Mouse (Mus musculus) stomach, postnatal 0 days (tissue): ENCODE measurements around the gene Ubxn1.

Experiments
- CTCF ChIP-seq: IDR thresholded peaks from 2 replicates; pipeline ENCODE4 v1.5.1; 2016; ENCODE audit warnings: antibody characterized with exemption, low read depth, mild to moderate bottlenecking, moderate library complexity
- EP300 ChIP-seq: optimal IDR thresholded peaks from 2 replicates; pipeline ENCODE3; 2016; ENCODE audit warnings: antibody characterized with exemption

DNA sequence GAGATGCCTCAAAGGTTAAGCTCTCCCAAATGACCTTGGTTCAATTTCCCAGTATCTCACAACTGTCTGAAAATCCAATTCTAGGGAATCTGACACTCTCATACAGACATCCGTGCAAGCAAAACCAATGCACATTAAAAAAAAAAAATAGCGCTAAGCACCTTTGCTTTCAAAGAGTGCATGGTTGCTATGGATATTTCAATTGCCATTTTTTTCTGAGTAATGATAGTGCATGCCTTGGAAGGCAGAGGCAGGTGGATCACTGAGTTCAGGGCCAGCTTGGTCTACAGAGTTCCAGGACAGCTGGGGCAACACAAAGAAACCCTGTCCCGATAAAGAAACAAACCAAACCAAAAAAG, 9.7 kb downstream of the Ubxn1 start:
- no peak for TF ChIP-seq CTCF
- no peak for TF ChIP-seq EP300
